In the genomic region with DNA sequence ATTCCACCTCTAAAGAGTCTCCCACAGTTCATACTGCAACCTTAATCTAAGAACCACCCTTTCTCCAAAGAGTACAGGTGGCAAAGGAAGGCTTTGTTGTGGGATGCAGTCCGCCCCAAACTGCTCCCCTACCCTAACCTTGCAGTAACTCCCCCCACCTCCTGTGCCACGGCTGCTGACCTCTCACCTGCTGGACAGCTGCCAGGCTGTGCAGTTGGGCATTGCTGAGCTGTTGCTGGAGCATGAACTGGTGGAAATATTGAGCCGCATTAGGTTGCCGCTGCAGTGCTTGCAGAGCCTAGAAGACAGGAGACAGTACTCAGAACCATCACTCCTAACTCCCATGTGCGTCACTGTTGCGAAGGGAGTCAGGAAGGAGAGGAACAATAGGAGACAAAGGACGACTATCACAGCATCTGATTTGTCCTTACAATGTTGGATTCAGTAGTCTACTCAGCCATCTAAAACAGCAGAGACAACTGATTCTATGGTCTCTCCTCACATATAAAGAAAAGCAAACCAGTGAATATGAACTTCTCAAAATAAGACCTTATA, we compare ENCODE assay signal across 27 mouse cellular contexts. TPM values are rescaled to one million over a fixed set of nuclear protein-coding genes. Genes with fewer than 3 reads are reported as not detected.
DNase-seq lines count a peak whose midpoint lies in the region; ATAC-seq and TF ChIP-seq lines count a peak whose summit lies in the region.
"Had no signal": no experiment of that assay in that cellular context is flagged by ENCODE, and none has a peak within 500 bp of the region (broad histone marks: within the 10 kb centered on the region; RNA-seq: fewer than 3 reads in every experiment).

No protein-coding gene starts in this region.

- no peak overlapping the region for H3K4me2 ChIP-seq in midbrain, embryonic 13.5 days (replicated peaks)
- no peak overlapping the region for H3K4me2 ChIP-seq in midbrain, embryonic 11.5 days
- H3K4me2 ChIP-seq: heart, embryonic 11.5 days; hindbrain, embryonic 15.5 days; liver, embryonic 15.5 days; midbrain, embryonic 15.5 days; neural tube, embryonic 15.5 days had no signal

- H3K27ac ChIP-seq in midbrain, embryonic 13.5 days, result no peak overlapping the region
- no peak overlapping the region for H3K27ac ChIP-seq in midbrain, embryonic 11.5 days (ENCODE audit: low read depth, low read length)
- H3K27ac ChIP-seq in cortical plate, adult 2 months (ENCODE audit: insufficient read depth, low read length), result peak overlapping the region; percentile 95
- H3K27ac ChIP-seq: embryonic facial prominence, embryonic 10.5 days; gastrocnemius, adult 2 months; hindbrain, embryonic 15.5 days; liver, embryonic 15.5 days; midbrain, embryonic 15.5 days; neural tube, embryonic 15.5 days had no signal

- peak; percentile 47 for DNase-seq in kidney, postnatal 10 days
- DNase-seq in kidney, adult 9 months, result no peak
- DNase-seq in midbrain, embryonic 11.5 days (ENCODE audit: low spot score, missing footprints), result no peak
- DNase-seq in ovary, postnatal 14 days (ENCODE audit: low spot score), result no peak
- no peak for DNase-seq in urinary bladder, postnatal 4 days (ENCODE audit: low spot score in 2 of 2)
- DNase-seq: adrenal gland, postnatal 25 days; cerebellum, adult 18-20 months; cerebellum, postnatal 36 days; gastrocnemius, adult 2 months; heart, postnatal 10 days; right cerebral cortex, postnatal 14 days; spleen, adult 18-20 months; thymus, postnatal 36 days had no signal

- no peak overlapping the region for H3K4me3 ChIP-seq in midbrain, embryonic 13.5 days (replicated peaks)
- H3K4me3 ChIP-seq in midbrain, embryonic 11.5 days (ENCODE audit: low read depth, low read length), result no peak overlapping the region
- H3K4me3 ChIP-seq in cortical plate, adult 2 months (ENCODE audit: insufficient read depth, low read length), result peak overlapping the region; percentile 28; the same call in 1 of the 2 replicates
- H3K4me3 ChIP-seq: embryonic facial prominence, embryonic 10.5 days; gastrocnemius, adult 2 months; hindbrain, embryonic 15.5 days; liver, embryonic 15.5 days; midbrain, embryonic 15.5 days; myocyte; neural tube, embryonic 15.5 days had no signal

- H3K9ac ChIP-seq in midbrain, embryonic 13.5 days (replicated peaks), result 0 out of 2 replicates have a peak overlapping the region, but pooled peaks have one; percentile 11
- H3K9ac ChIP-seq in midbrain, embryonic 11.5 days (ENCODE audit: low read length), result no peak overlapping the region
- H3K9ac ChIP-seq: hindbrain, embryonic 15.5 days; liver, embryonic 15.5 days; midbrain, embryonic 15.5 days; neural tube, embryonic 15.5 days had no signal

- WGBS in midbrain, embryonic 13.5 days, result 80% methylated on average over 7 of the region's 7 CpGs
- 88% methylated on average over 7 of the region's 7 CpGs for WGBS in midbrain, embryonic 11.5 days

- no peak for ATAC-seq in midbrain, embryonic 13.5 days
- no peak for ATAC-seq in midbrain, embryonic 11.5 days (ENCODE audit: low FRiP score)
- ATAC-seq: intestine, embryonic 16.5 days; lung, postnatal 0 days; midbrain, embryonic 15.5 days had no signal

- H3K27me3 ChIP-seq in midbrain, embryonic 13.5 days, result no peaks in the 10 kb centered on the region
- no peaks in the 10 kb centered on the region for H3K27me3 ChIP-seq in midbrain, embryonic 11.5 days (ENCODE audit: control insufficient read depth, insufficient read depth, low read length)
- H3K27me3 ChIP-seq: hindbrain, embryonic 15.5 days; midbrain, embryonic 15.5 days; neural tube, embryonic 15.5 days had no signal

- no peak for TF ChIP-seq CTCF in cortical plate, adult 2 months (IDR thresholded peaks at IDR 0.05; ENCODE audit: extremely low read depth, insufficient read depth, low read length)

- peaks cover 55% of the 10 kb centered on the region for H3K36me3 ChIP-seq in midbrain, embryonic 13.5 days
- H3K36me3 ChIP-seq in midbrain, embryonic 11.5 days (ENCODE audit: control insufficient read depth, insufficient read depth, low read length), result peaks cover 19% of the 10 kb centered on the region

- peaks cover 24% of the 10 kb centered on the region for H3K4me1 ChIP-seq in midbrain, embryonic 13.5 days (replicated peaks)
- peaks cover 11% of the 10 kb centered on the region for H3K4me1 ChIP-seq in midbrain, embryonic 11.5 days (ENCODE audit: control insufficient read depth, insufficient read depth, low read length)
- peaks cover 2% of the 10 kb centered on the region; the same call in 1 of the 2 replicates for H3K4me1 ChIP-seq in cortical plate, adult 2 months (ENCODE audit: control insufficient read depth, insufficient read depth, low read length)

- no peaks in the 10 kb centered on the region for H3K9me3 ChIP-seq in midbrain, embryonic 13.5 days
- H3K9me3 ChIP-seq in midbrain, embryonic 11.5 days (ENCODE audit: control insufficient read depth, low read length), result no peaks in the 10 kb centered on the region
- H3K9me3 ChIP-seq: embryonic facial prominence, embryonic 10.5 days; G1E; hindbrain, embryonic 15.5 days; liver, embryonic 15.5 days; midbrain, embryonic 15.5 days; neural tube, embryonic 15.5 days had no signal

- TF ChIP-seq POLR2A in cortical plate, adult 2 months (IDR thresholded peaks at IDR 0.05; ENCODE audit: extremely low read depth, insufficient read depth, low read length), result no peak

RNA-seq across cellular contexts. Expression of gene Phc1, which starts 5.5 kb away (rescaled TPM):
- polyA plus RNA-seq in midbrain, embryonic 13.5 days (2015; fragmentation: Nextera tagmentation; extraction: Ambion mirVana), result 37.7 and 39.0 TPM in 2 replicates
- polyA plus RNA-seq in midbrain, embryonic 11.5 days (2014; fragmentation: Nextera tagmentation; extraction: Ambion mirVana), result 30.7 and 34.7 TPM in 2 replicates
- polyA plus RNA-seq in cortical plate, adult 2 months (2012; rRNA removed), result 44.7 and 48.8 TPM in 2 replicates

RNA-seq across cellular contexts. Expression of gene M6pr, which starts 26.3 kb away (rescaled TPM):
- 61.6 and 64.2 TPM in 2 replicates for polyA plus RNA-seq in midbrain, embryonic 13.5 days (2015; fragmentation: Nextera tagmentation; extraction: Ambion mirVana)
- 89.9 and 92.4 TPM in 2 replicates for polyA plus RNA-seq in midbrain, embryonic 11.5 days (2014; fragmentation: Nextera tagmentation; extraction: Ambion mirVana)
- polyA plus RNA-seq in cortical plate, adult 2 months (2012; rRNA removed), result 73.4 and 78.5 TPM in 2 replicates

RNA-seq across cellular contexts. Expression of gene Klrg1, which starts 52.2 kb away (rescaled TPM):
- 0.87 and 1.3 TPM in 2 replicates for polyA plus RNA-seq in midbrain, embryonic 13.5 days (2015; fragmentation: Nextera tagmentation; extraction: Ambion mirVana)
- polyA plus RNA-seq in midbrain, embryonic 11.5 days (2014; fragmentation: Nextera tagmentation; extraction: Ambion mirVana), result 0.11 and 0.31 TPM in 2 replicates
- polyA plus RNA-seq in cortical plate, adult 2 months (2012; rRNA removed), result 0.17 and 0.34 TPM in 2 replicates
- polyA plus RNA-seq: C2C12; embryonic facial prominence, embryonic 10.5 days; forebrain, embryonic 11.5 days; heart, embryonic 11.5 days; intestine, embryonic 16.5 days; liver, embryonic 15.5 days; lung, postnatal 0 days; myocyte had no signal
